Mouse (Mus musculus): Measurements from ENCODE around the gene Pcnx2.

GRCm38 (mm10) chr8:125756391-125757105 lies 141.6 kb downstream of the Pcnx2 start:
- TF ChIP-seq CTCF (IDR thresholded peaks at IDR 0.05; ENCODE audit: low read depth, low read length) (no peak), GATA1 (IDR thresholded peaks at IDR 0.05; ENCODE audit: borderline replicate concordance, low read length) (no peak), TAL1 (conservative IDR thresholded peaks at IDR 0.05; ENCODE audit: low read depth, low read length) (no peak)

Measured in G1E (cell line).